Mouse (Mus musculus): Measurements from ENCODE around the gene Snrpd2. TPM values are rescaled to one million over a fixed set of nuclear protein-coding genes. Genes with fewer than 3 reads are reported as not detected.

Gene Snrpd2
- polyA plus RNA-seq, 1 experiment from 2014 or later = 110 TPM

- Histone ChIP-seq H3K9ac (peak overlapping the region; percentile 40), H3K4me3 (replicated peaks; ENCODE audit: low read length) (peak overlapping the region; percentile 61), H3K4me2 (replicated peaks) (peak overlapping the region; percentile 84), H3K27me3 (ENCODE audit: control insufficient read depth, insufficient read depth, low read length) (peaks cover 29% of the 10 kb centered on the region), H3K4me1 (replicated peaks; ENCODE audit: control insufficient read depth, insufficient read depth, low read length) (peaks cover 31% of the 10 kb centered on the region), H3K36me3 (replicated peaks; ENCODE audit: control insufficient read depth, insufficient read depth) (peaks cover 29% of the 10 kb centered on the region), H3K9me3 (ENCODE audit: control insufficient read depth, low read length) (0 out of 2 replicates have a peak, but pooled peaks cover 4% of the 10 kb centered on the region), H3K27ac (no peak overlapping the region)
- 2% methylated on average over 31 of the region's 32 CpGs for WGBS
- DNase-seq (ENCODE audit: low spot score) (peak; percentile 71), ATAC-seq (ENCODE audit: low FRiP score) (no peak)
Observed at GRCm38 (mm10) chr7:19179173-19179572, 29.7 kb downstream of the Snrpd2 start.

GRCm38 (mm10) chr7:19179936-19180335 is 30.4 kb downstream of the Snrpd2 start:
- H3K27me3 ChIP-seq (ENCODE audit: control insufficient read depth, insufficient read depth, low read length) = peaks cover 29% of the 10 kb centered on the region
- no peak overlapping the region for H3K27ac ChIP-seq
- H3K4me2 ChIP-seq (replicated peaks) = peak overlapping the region; percentile 84; the same call in 1 of the 2 replicates
- no peak overlapping the region for H3K4me3 ChIP-seq (replicated peaks; ENCODE audit: low read length)
- peak overlapping the region; percentile 40; the same call in 1 of the 2 replicates for H3K9ac ChIP-seq
- H3K9me3 ChIP-seq (ENCODE audit: control insufficient read depth, low read length) = 0 out of 2 replicates have a peak, but pooled peaks cover 4% of the 10 kb centered on the region
- ATAC-seq (ENCODE audit: low FRiP score) (no peak), DNase-seq (ENCODE audit: low spot score) (no peak)
- H3K36me3 ChIP-seq (replicated peaks; ENCODE audit: control insufficient read depth, insufficient read depth) = peaks cover 33% of the 10 kb centered on the region
- H3K4me1 ChIP-seq (replicated peaks; ENCODE audit: control insufficient read depth, insufficient read depth, low read length) = peaks cover 39% of the 10 kb centered on the region
- 39% methylated on average over 6 of the region's 6 CpGs for WGBS

GRCm38 (mm10) chr7:19180862-19181429 is 31.4 kb downstream of the Snrpd2 start:
- peaks cover 37% of the 10 kb centered on the region for H3K4me1 ChIP-seq (replicated peaks; ENCODE audit: control insufficient read depth, insufficient read depth, low read length)
- 4% methylated on average over 27 of the region's 27 CpGs for WGBS
- no peak for DNase-seq (ENCODE audit: low spot score)
- H3K4me3 ChIP-seq (replicated peaks; ENCODE audit: low read length) = peak overlapping the region; percentile 22
- peak overlapping the region; percentile 41 for H3K4me2 ChIP-seq (replicated peaks)
- H3K27me3 ChIP-seq (ENCODE audit: control insufficient read depth, insufficient read depth, low read length) = peaks cover 29% of the 10 kb centered on the region
- 0 out of 2 replicates have a peak, but pooled peaks cover 4% of the 10 kb centered on the region for H3K9me3 ChIP-seq (ENCODE audit: control insufficient read depth, low read length)
- H3K36me3 ChIP-seq (replicated peaks; ENCODE audit: control insufficient read depth, insufficient read depth) = peaks cover 41% of the 10 kb centered on the region
- no peak for ATAC-seq (ENCODE audit: low FRiP score)
- peak overlapping the region; percentile 29; the same call in 1 of the 2 replicates for H3K9ac ChIP-seq
- no peak overlapping the region for H3K27ac ChIP-seq

GRCm38 (mm10) chr7:19184250-19184649 is 34.7 kb downstream of the Snrpd2 start:
- Histone ChIP-seq H3K4me1 (replicated peaks; ENCODE audit: control insufficient read depth, insufficient read depth, low read length) (peaks cover 14% of the 10 kb centered on the region), H3K9ac (no peak overlapping the region), H3K36me3 (replicated peaks; ENCODE audit: control insufficient read depth, insufficient read depth) (peaks cover 65% of the 10 kb centered on the region), H3K4me2 (replicated peaks) (no peak overlapping the region), H3K27ac (peak overlapping the region; percentile 67), H3K9me3 (ENCODE audit: control insufficient read depth, low read length) (no peaks in the 10 kb centered on the region), H3K4me3 (replicated peaks; ENCODE audit: low read length) (no peak overlapping the region), H3K27me3 (ENCODE audit: control insufficient read depth, insufficient read depth, low read length) (peaks cover 13% of the 10 kb centered on the region)
- ATAC-seq (ENCODE audit: low FRiP score) (no peak), DNase-seq (ENCODE audit: low spot score) (no peak)
- WGBS = 65% methylated on average over 2 of the region's 2 CpGs

- WGBS = 46% methylated on average over 6 of the region's 6 CpGs
- H3K36me3 ChIP-seq (replicated peaks; ENCODE audit: control insufficient read depth, insufficient read depth) = peaks cover 64% of the 10 kb centered on the region
- H3K9me3 ChIP-seq (ENCODE audit: control insufficient read depth, low read length) = no peaks in the 10 kb centered on the region
- peaks cover 14% of the 10 kb centered on the region for H3K4me1 ChIP-seq (replicated peaks; ENCODE audit: control insufficient read depth, insufficient read depth, low read length)
- peak overlapping the region; percentile 67 for H3K27ac ChIP-seq
- H3K4me2 ChIP-seq (replicated peaks) = no peak overlapping the region
- H3K4me3 ChIP-seq (replicated peaks; ENCODE audit: low read length) = no peak overlapping the region
- peak; percentile 58 for DNase-seq (ENCODE audit: low spot score)
- H3K9ac ChIP-seq = no peak overlapping the region
- H3K27me3 ChIP-seq (ENCODE audit: control insufficient read depth, insufficient read depth, low read length) = peaks cover 8% of the 10 kb centered on the region
- peak; percentile 13; the same call in 1 of the 2 replicates for ATAC-seq (ENCODE audit: low FRiP score)
Observed at GRCm38 (mm10) chr7:19184758-19185157, 35.2 kb downstream of the Snrpd2 start.

- no peaks in the 10 kb centered on the region for H3K27me3 ChIP-seq (ENCODE audit: control insufficient read depth, insufficient read depth, low read length)
- WGBS = 97% methylated on average over 4 of the region's 4 CpGs
- H3K36me3 ChIP-seq (replicated peaks; ENCODE audit: control insufficient read depth, insufficient read depth) = peaks cover 83% of the 10 kb centered on the region
- no peaks in the 10 kb centered on the region for H3K9me3 ChIP-seq (ENCODE audit: control insufficient read depth, low read length)
- ATAC-seq (ENCODE audit: low FRiP score) (no peak), DNase-seq (ENCODE audit: low spot score) (no peak)
- no peak overlapping the region for H3K4me3 ChIP-seq (replicated peaks; ENCODE audit: low read length)
- no peak overlapping the region for H3K4me2 ChIP-seq (replicated peaks)
- H3K9ac ChIP-seq = no peak overlapping the region
- H3K4me1 ChIP-seq (replicated peaks; ENCODE audit: control insufficient read depth, insufficient read depth, low read length) = no peaks in the 10 kb centered on the region
- H3K27ac ChIP-seq = no peak overlapping the region
Observed at GRCm38 (mm10) chr7:19194676-19195075, 45.2 kb downstream of the Snrpd2 start.

GRCm38 (mm10) chr7:19196676-19197075 is 47.2 kb downstream of the Snrpd2 start:
- Histone ChIP-seq H3K9ac (no peak overlapping the region), H3K36me3 (replicated peaks; ENCODE audit: control insufficient read depth, insufficient read depth) (peaks cover 79% of the 10 kb centered on the region), H3K27me3 (ENCODE audit: control insufficient read depth, insufficient read depth, low read length) (no peaks in the 10 kb centered on the region), H3K9me3 (ENCODE audit: control insufficient read depth, low read length) (no peaks in the 10 kb centered on the region), H3K4me2 (replicated peaks) (no peak overlapping the region), H3K4me3 (replicated peaks; ENCODE audit: low read length) (no peak overlapping the region), H3K4me1 (replicated peaks; ENCODE audit: control insufficient read depth, insufficient read depth, low read length) (no peaks in the 10 kb centered on the region), H3K27ac (no peak overlapping the region)
- WGBS = 71% methylated on average over 6 of the region's 6 CpGs
- DNase-seq (ENCODE audit: low spot score) (peak; percentile 52), ATAC-seq (ENCODE audit: low FRiP score) (no peak)

GRCm38 (mm10) chr7:19197985-19198384 is 48.5 kb downstream of the Snrpd2 start:
- Histone ChIP-seq H3K4me2 (replicated peaks) (no peak overlapping the region), H3K27ac (no peak overlapping the region), H3K36me3 (replicated peaks; ENCODE audit: control insufficient read depth, insufficient read depth) (peaks cover 71% of the 10 kb centered on the region), H3K27me3 (ENCODE audit: control insufficient read depth, insufficient read depth, low read length) (no peaks in the 10 kb centered on the region), H3K9me3 (ENCODE audit: control insufficient read depth, low read length) (no peaks in the 10 kb centered on the region), H3K4me1 (replicated peaks; ENCODE audit: control insufficient read depth, insufficient read depth, low read length) (no peaks in the 10 kb centered on the region), H3K9ac (no peak overlapping the region), H3K4me3 (replicated peaks; ENCODE audit: low read length) (no peak overlapping the region)
- DNase-seq (ENCODE audit: low spot score) (no peak), ATAC-seq (ENCODE audit: low FRiP score) (no peak)
- 24% methylated on average over 2 of the region's 2 CpGs for WGBS

GRCm38 (mm10) chr7:19201660-19202059 is 52.1 kb downstream of the Snrpd2 start:
- Histone ChIP-seq H3K27me3 (ENCODE audit: control insufficient read depth, insufficient read depth, low read length) (no peaks in the 10 kb centered on the region), H3K9me3 (ENCODE audit: control insufficient read depth, low read length) (no peaks in the 10 kb centered on the region), H3K9ac (no peak overlapping the region), H3K4me1 (replicated peaks; ENCODE audit: control insufficient read depth, insufficient read depth, low read length) (no peaks in the 10 kb centered on the region), H3K4me2 (replicated peaks) (no peak overlapping the region), H3K27ac (no peak overlapping the region), H3K36me3 (replicated peaks; ENCODE audit: control insufficient read depth, insufficient read depth) (peaks cover 64% of the 10 kb centered on the region), H3K4me3 (replicated peaks; ENCODE audit: low read length) (no peak overlapping the region)
- ATAC-seq (ENCODE audit: low FRiP score) = no peak
- 69% methylated on average over 15 of the region's 15 CpGs for WGBS
- no peak for DNase-seq (ENCODE audit: low spot score)

Measured in hindbrain, embryonic 14.5 days (tissue).